Mouse (Mus musculus) lung, postnatal 4 days (tissue): ENCODE measurements around the gene Snx17.

Experiments used
- DNase-seq, 2 experiments: peaks; one replicate each; pipeline ENCODE4 v3.0.0; 2021

Gene Snx17

DNA sequence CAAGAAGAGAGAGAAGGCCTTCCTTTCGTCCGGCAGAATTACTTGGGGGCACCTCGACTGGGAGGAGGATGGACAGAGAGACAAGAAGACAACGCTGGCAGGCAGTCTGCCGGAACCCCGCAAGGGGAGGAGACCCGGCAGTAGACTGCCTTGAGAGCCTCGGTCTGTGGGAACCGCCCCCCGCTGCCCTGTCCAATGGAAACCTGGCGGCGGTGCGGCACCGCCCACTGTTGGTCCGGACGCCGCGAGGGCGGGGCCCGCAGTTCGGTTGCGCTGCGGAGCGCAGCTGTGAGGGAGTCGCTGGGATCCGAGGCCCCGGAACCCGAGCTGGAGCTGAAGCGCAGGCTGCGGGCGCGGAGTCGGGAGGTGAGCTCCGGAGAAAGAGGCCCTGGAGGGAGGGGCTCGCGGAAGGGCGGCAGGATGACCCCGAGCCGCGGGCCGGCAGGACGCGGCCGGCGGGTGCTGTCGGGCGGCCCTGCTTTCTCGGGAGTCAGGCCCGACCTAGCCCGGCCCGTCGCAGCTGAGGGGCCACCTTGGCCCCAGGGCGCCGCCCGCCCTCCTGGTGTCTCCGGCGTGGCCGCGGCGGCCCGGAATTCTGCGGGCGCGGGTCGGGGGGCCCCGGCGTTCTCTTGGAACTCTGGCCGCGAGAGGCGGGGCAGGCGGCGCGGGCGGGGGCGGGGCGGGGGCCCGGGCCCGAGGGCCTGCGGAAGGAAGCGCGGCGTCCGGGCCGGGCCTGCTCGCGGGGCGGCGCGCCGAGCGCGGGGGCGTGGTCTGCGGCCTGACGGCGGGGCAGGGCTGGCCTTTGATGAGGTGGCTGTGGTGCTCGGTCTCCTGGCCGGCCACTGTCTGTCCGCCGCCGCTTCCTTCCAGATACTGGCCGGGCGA is 47.9 kb downstream of the Snx17 start, which contains the start of the genes Nrbp1 and Gm9970:
Nrbp1 (plus strand) TSS at position 228 of the 885 bp plus-strand sequence.
Gm9970 (minus strand) TSS at position 596 of the 885 bp plus-strand sequence.
- peak; percentile 97 to 99 for DNase-seq

DNA sequence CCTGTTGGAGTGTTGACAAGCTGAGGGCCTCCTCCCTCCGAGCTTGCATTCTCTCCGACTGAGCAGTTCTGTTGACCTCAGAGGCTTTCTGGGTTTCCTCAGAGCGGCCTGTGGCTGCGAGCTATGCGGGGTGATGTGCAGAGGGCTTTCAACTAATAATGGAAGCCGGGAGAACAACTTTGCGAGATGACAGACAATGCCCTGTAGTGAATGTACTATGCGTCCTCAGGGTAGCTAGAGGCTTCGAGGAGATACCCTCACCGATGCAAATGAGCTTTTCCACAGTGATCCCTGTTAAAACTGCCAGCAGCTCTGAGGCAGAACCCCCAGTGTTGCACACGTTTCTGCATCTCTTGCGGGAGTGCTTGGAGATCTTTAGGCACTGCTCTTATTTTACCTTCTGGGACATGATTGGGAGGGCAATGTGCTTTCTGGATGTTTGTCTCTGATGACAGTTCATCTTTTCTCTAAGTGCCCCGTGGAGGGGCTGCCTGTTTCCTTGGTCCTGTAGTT is 48.6 kb downstream of the Snx17 start:
- no peak for DNase-seq

DNA sequence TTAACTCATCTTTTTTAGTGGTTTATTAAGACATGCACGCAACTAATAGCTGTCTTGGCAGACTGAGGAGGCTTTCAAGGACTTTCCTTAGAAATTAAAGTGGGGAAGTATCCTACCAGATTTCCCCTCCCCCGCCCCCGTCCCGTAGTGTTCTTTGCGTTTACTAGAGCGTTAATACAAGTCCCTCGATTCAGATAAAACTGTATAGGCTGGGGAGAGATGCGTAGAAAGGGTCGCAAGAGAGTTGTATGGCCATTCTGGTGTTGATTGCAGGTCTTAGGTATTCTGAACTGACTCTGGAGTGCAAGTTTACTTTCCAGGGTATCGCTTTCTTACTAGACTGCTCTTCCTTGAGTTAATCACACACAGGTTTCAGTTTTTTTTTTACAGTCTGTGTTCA is 49.2 kb downstream of the Snx17 start:
- DNase-seq: no peak
